Mouse (Mus musculus) liver, embryonic 11.5 days (tissue): Measurements from ENCODE around the gene Hdac9. TPM values are rescaled to one million over a fixed set of nuclear protein-coding genes. Genes with fewer than 3 reads are reported as not detected.

Source experiments
- ATAC-seq: fragments of 200-750 bp; cut with Nextera tagmentation; replicated peaks from 2 replicates; pipeline ENCODE4 v1.8.0; 2017; ENCODE audit warnings: moderate number of reproducible peaks, mild to moderate bottlenecking, moderate TSS enrichment, moderate library complexity; ENCODE audit not compliant: low FRiP score
- DNase-seq: peaks from one replicate; pipeline ENCODE4 v3.0.0-alpha.2; 2017; ENCODE audit warnings: low spot score
- H3K27ac ChIP-seq: fragments of 300-500 bp; sonication (generic); 2 replicates; pipeline ENCODE4 v1.5.1; 2014; ENCODE audit warnings: mild to moderate bottlenecking, low read depth, low read length, control low read depth
- H3K27me3 ChIP-seq: fragments of 300-500 bp; sonication (generic); replicated peaks from 2 replicates; pipeline ENCODE4 v1.6.1; 2014; ENCODE audit warnings: low read length, mixed read lengths; ENCODE audit not compliant: control insufficient read depth, insufficient read depth
- H3K36me3 ChIP-seq: fragments of 300-500 bp; sonication (generic); 2 replicates; pipeline ENCODE4 v1.6.1; 2014; ENCODE audit warnings: mild to moderate bottlenecking, low read length, moderate library complexity, mixed read lengths; ENCODE audit not compliant: control insufficient read depth, insufficient read depth
- H3K4me1 ChIP-seq: fragments of 300-500 bp; sonication (generic); replicated peaks from 2 replicates; pipeline ENCODE4 v1.6.1; 2014; ENCODE audit warnings: low read length, mixed read lengths; ENCODE audit not compliant: control insufficient read depth, insufficient read depth
- H3K4me2 ChIP-seq: fragments of 300-500 bp; sonication (generic); 2 replicates; pipeline ENCODE4 v1.6.1; 2014; ENCODE audit warnings: mild to moderate bottlenecking, control low read depth, moderate library complexity
- H3K4me3 ChIP-seq: fragments of 300-500 bp; sonication (generic); 2 replicates; pipeline ENCODE4 v1.5.1; 2014; ENCODE audit warnings: low read depth, low read length, control low read depth
- H3K9ac ChIP-seq: fragments of 300-500 bp; sonication (generic); 2 replicates; pipeline ENCODE4 v1.6.1; 2014; ENCODE audit warnings: low read depth, low read length, control low read depth
- H3K9me3 ChIP-seq: fragments of 300-500 bp; sonication (generic); 2 replicates; pipeline ENCODE4 v1.6.1; 2016; ENCODE audit warnings: low read length, inconsistent platforms, mixed read lengths; ENCODE audit not compliant: control insufficient read depth
- WGBS: fragments of 180-500 bp; shearing (Covaris S2); extraction: QIAGEN DNeasy Blood & Tissue Kit; methylation state at CpG from one replicate; pipeline ENCODE4 v1.1.7; 2014; 5-methylcytosine and 5-hydroxymethylcytosine counted together
- polyA plus RNA-seq: library from polyadenylated mRNA; unstranded; fragments of >200 nt; fragmentation: Nextera tagmentation; extraction: Ambion mirVana; gene quantifications from 2 replicates; pipeline ENCODE4 v1.2.1, GENCODE M21; 2014

Gene Hdac9
- polyA plus RNA-seq, 1 experiment from 2014 or later: 3.5 TPM

DNA sequence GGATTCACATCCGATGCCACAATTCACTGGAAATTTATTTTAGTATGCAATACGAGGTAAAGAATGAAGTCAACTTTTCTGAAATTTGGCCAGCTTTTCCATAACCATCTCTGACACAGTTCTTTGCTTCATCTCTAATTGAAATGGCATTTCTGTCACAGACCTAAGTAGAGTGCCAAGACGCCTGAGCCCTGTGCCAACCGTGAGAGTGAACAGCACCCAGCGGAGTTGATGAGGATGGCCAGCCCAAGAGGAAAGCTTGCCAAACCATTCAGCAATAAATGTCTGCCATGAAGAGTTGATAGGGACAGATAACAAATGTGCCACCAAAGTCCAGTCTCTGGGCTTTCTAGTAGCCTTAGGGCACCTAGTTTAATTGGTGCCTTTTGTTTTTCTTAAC lies 297.8 kb downstream of the Hdac9 start:
- no peaks in the 10 kb centered on the region for H3K27me3 ChIP-seq
- WGBS: 86% methylated on average over 5 of the region's 5 CpGs
- no peak overlapping the region for H3K4me2 ChIP-seq
- H3K4me3 ChIP-seq: no peak overlapping the region
- H3K4me1 ChIP-seq: no peaks in the 10 kb centered on the region
- no peak overlapping the region for H3K27ac ChIP-seq
- DNase-seq: no peak
- H3K36me3 ChIP-seq: no peaks in the 10 kb centered on the region
- ATAC-seq: no peak
- no peak overlapping the region for H3K9ac ChIP-seq
- H3K9me3 ChIP-seq: no peaks in the 10 kb centered on the region

DNA sequence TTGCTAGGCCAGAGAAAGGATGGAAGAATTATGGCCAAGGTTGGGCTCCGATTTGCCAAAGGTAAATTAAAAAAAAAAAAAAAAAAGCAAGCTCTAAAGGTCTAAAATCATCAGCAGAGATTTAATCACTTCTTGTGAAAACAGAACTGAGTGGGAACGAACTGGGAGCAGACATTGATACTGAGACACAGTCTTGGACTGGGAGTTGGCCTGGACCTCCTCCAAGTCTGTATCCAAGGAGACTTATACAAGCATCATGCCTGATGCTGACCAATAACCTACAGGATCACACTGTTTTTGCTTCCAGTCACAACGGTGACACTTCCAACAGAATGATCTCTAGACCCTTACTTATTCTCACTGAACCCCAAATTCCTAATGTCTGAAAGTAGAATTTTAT lies 298.6 kb downstream of the Hdac9 start:
- H3K27ac ChIP-seq: no peak overlapping the region
- DNase-seq (no peak), ATAC-seq (no peak)
- H3K9me3 ChIP-seq: no peaks in the 10 kb centered on the region
- H3K4me2 ChIP-seq: no peak overlapping the region
- H3K4me1 ChIP-seq: no peaks in the 10 kb centered on the region
- no peaks in the 10 kb centered on the region for H3K27me3 ChIP-seq
- H3K9ac ChIP-seq: no peak overlapping the region
- H3K4me3 ChIP-seq: no peak overlapping the region
- H3K36me3 ChIP-seq: no peaks in the 10 kb centered on the region
- WGBS: 84% methylated on average over 3 of the region's 3 CpGs

DNA sequence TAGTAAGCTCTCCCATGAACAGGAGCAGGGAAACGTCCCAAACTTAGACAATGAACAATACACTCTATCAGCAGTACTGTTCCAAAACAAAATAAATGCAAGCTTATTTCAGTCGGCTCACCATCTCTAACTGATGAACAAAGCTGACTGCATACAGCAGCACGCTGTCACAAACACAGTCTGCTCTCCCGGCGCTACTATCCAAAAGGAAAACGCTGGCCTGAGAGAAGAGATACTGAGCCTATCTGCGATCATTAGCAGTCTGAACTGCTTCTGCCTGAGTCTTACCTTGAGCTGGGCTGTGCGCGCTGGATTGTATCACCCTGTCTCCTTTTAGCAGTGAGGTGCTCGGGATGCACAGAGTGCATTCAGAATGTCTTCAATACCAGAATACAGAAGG lies 299.1 kb downstream of the Hdac9 start:
- Histone ChIP-seq H3K36me3 (no peaks in the 10 kb centered on the region), H3K4me2 (no peak overlapping the region), H3K9me3 (no peaks in the 10 kb centered on the region), H3K4me1 (no peaks in the 10 kb centered on the region), H3K27ac (no peak overlapping the region), H3K9ac (no peak overlapping the region), H3K27me3 (no peaks in the 10 kb centered on the region), H3K4me3 (no peak overlapping the region)
- 74% methylated on average over 10 of the region's 10 CpGs for WGBS
- ATAC-seq (no peak), DNase-seq (no peak)

DNA sequence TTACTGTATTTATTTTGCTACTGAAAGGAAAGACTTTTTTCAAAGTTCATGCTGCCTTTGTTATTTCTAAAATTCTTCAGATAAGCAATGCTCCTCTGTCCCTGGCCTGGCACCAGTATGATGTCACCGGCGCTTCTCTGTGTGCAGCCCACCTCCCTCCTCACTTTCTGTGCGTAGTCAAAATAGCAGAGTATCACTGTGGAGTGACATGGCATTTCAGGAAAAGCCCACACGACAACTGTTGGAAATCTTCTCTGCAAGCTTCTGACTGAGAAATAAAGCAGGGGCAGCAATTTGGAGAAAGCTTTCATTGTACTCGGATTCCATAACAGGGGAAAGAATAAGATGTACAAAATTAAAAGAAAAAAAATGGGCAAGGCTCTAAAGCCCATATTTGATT lies 302.1 kb downstream of the Hdac9 start:
- Histone ChIP-seq H3K9ac (no peak overlapping the region), H3K4me1 (no peaks in the 10 kb centered on the region), H3K4me2 (no peak overlapping the region), H3K27ac (no peak overlapping the region), H3K36me3 (no peaks in the 10 kb centered on the region), H3K4me3 (no peak overlapping the region), H3K9me3 (no peaks in the 10 kb centered on the region), H3K27me3 (no peaks in the 10 kb centered on the region)
- ATAC-seq (no peak), DNase-seq (no peak)
- WGBS: 76% methylated on average over 5 of the region's 5 CpGs

DNA sequence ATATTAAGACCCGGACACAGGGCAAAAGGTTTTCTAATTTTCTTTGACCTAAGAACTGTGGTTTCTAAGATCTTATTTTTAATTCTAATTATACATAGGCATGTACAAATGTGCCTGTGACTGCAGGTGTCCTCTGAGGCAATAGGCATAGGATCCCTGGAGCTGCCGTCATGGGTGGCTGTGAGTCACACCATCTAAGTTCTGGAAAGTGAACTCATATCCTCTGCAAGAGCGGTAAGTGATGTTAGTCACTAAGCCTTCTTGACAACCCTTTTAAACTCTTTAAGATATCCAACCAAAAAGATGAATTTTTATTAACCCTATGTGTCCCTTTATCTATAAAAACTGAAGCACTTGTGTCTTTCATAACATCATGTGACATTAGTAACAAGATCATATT lies 304.4 kb downstream of the Hdac9 start:
- Histone ChIP-seq H3K4me1 (no peaks in the 10 kb centered on the region), H3K9ac (no peak overlapping the region), H3K4me2 (no peak overlapping the region), H3K4me3 (no peak overlapping the region), H3K27ac (no peak overlapping the region), H3K27me3 (no peaks in the 10 kb centered on the region), H3K9me3 (no peaks in the 10 kb centered on the region), H3K36me3 (no peaks in the 10 kb centered on the region)
- no peak for DNase-seq
- no peak for ATAC-seq
- 86% methylated on average over 3 of the region's 3 CpGs for WGBS

DNA sequence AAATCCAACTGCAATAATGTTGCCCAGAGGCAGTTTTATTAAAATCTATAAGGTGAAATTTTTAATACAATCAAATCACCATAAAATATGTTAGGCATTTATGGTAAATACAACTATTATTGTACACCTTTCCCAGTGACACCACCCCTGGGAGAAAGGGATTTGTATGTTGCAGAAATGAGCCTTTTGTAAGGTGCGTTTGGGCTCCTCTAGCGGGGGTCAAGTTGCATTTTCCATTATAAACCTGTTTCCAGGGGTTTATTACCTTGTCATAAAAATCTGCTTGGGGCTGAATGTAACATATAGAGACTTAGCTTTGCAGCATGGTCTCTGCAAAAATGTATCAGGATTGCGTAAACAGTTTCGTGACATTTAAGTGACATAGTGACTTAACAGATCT lies 312.4 kb downstream of the Hdac9 start:
- Histone ChIP-seq H3K9ac (no peak overlapping the region), H3K4me2 (no peak overlapping the region)
- WGBS: 85% methylated on average over 4 of the region's 4 CpGs

DNA sequence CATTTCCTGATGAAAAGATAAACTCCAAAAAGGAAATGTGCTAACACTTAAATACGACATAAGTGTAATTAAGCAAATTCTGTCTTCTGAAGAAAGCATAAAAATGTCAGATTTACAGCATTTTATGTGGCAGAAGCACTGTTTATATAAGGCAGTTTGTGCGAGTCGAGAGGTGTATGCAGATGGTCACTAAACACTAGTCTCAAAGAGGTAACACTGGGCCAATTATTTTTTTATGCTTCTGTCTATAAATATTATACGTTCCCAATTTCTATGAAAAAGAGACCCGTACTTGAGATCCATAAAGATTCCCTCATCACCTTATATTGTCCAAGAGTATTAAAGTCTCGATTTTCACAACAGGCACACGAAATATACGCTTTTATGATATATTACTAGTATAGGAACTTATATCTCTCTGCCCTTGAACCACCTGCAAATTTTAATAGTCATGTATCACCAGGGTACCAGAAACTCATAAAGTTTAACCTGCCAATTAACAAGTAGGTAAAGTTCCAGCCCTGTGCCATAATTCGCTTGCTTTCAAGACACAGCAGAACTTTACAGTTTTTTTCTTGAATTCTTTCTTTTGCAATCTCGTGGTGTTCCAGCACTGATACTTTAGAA lies 322.6 kb downstream of the Hdac9 start:
- ATAC-seq (no peak), DNase-seq (no peak)
- Histone ChIP-seq H3K4me2 (no peak overlapping the region), H3K4me1 (no peaks in the 10 kb centered on the region), H3K9ac (no peak overlapping the region), H3K9me3 (no peaks in the 10 kb centered on the region), H3K27me3 (no peaks in the 10 kb centered on the region), H3K27ac (no peak overlapping the region), H3K4me3 (no peak overlapping the region), H3K36me3 (no peaks in the 10 kb centered on the region)
- whole genome bisulfite sequencing: 77% methylated on average over 10 of the region's 10 CpGs

More for the DNA sequence above, 312.4 kb downstream of the Hdac9 start:
- Histone ChIP-seq H3K4me1 (no peaks in the 10 kb centered on the region), H3K9me3 (no peaks in the 10 kb centered on the region), H3K36me3 (no peaks in the 10 kb centered on the region), H3K27me3 (no peaks in the 10 kb centered on the region), H3K4me3 (no peak overlapping the region), H3K27ac (no peak overlapping the region)
- no peak for DNase-seq
- ATAC-seq: no peak

GRCm38 (mm10) chr12:34587171-34587570 lies 329.7 kb downstream of the Hdac9 start:
- no peak for ATAC-seq
- no peak overlapping the region for H3K27ac ChIP-seq
- H3K9ac ChIP-seq: no peak overlapping the region
- no peak for DNase-seq
- H3K4me3 ChIP-seq: no peak overlapping the region
- no peaks in the 10 kb centered on the region for H3K27me3 ChIP-seq
- H3K4me2 ChIP-seq: no peak overlapping the region
- H3K4me1 ChIP-seq: no peaks in the 10 kb centered on the region
- no peaks in the 10 kb centered on the region for H3K36me3 ChIP-seq
- H3K9me3 ChIP-seq: no peaks in the 10 kb centered on the region
- 43% methylated on average over 4 of the region's 4 CpGs for WGBS

GRCm38 (mm10) chr12:34582522-34582921 lies 334.4 kb downstream of the Hdac9 start:
- DNase-seq (no peak), ATAC-seq (no peak)
- Histone ChIP-seq H3K9me3 (no peaks in the 10 kb centered on the region), H3K9ac (no peak overlapping the region), H3K4me3 (no peak overlapping the region), H3K4me1 (no peaks in the 10 kb centered on the region), H3K4me2 (no peak overlapping the region), H3K27me3 (no peaks in the 10 kb centered on the region), H3K27ac (no peak overlapping the region), H3K36me3 (no peaks in the 10 kb centered on the region)
- WGBS: 81% methylated on average over 4 of the region's 4 CpGs
